Mouse (Mus musculus) stomach, embryonic 14.5 days (tissue): ENCODE results near the gene Tor2a. TPM values are rescaled to one million over a fixed set of nuclear protein-coding genes. Genes with fewer than 3 reads are reported as not detected.

Source experiments
- ATAC-seq: fragments of 200-750 bp; cut with Nextera tagmentation; 2 replicates; pipeline ENCODE4 v1.8.0; 2017; ENCODE audit warnings: low read depth, moderate TSS enrichment; ENCODE audit not compliant: insufficient number of reproducible peaks, insufficient read depth, low FRiP score
- H3K27ac ChIP-seq: fragments of 300-500 bp; sonication (generic); 2 replicates; pipeline ENCODE4 v1.5.1; 2014; ENCODE audit warnings: mild to moderate bottlenecking, low read length, moderate library complexity, mixed read lengths
- H3K27me3 ChIP-seq: fragments of 300-500 bp; sonication (generic); 2 replicates; pipeline ENCODE4 v1.6.1; 2014; ENCODE audit warnings: low read length, control low read depth, mixed read lengths; ENCODE audit not compliant: control insufficient read depth, insufficient read depth
- H3K36me3 ChIP-seq: fragments of 300-500 bp; sonication (generic); 2 replicates; pipeline ENCODE4 v1.6.1; 2014; ENCODE audit warnings: mild to moderate bottlenecking, control low read depth, low read length, moderate library complexity, mixed read lengths; ENCODE audit not compliant: control insufficient read depth, insufficient read depth
- H3K4me1 ChIP-seq: fragments of 300-500 bp; sonication (generic); 2 replicates; pipeline ENCODE4 v1.6.1; 2014; ENCODE audit warnings: low read length, control low read depth, mixed read lengths; ENCODE audit not compliant: control insufficient read depth, insufficient read depth
- H3K4me2 ChIP-seq: fragments of 300-500 bp; sonication (generic); replicated peaks from 2 replicates; pipeline ENCODE4 v1.6.1; 2014; ENCODE audit warnings: low read depth, low read length, control low read depth
- H3K4me3 ChIP-seq: fragments of 300-500 bp; sonication (generic); 2 replicates; pipeline ENCODE4 v1.5.1; 2014; ENCODE audit warnings: low read depth, low read length, control low read depth
- H3K9ac ChIP-seq: fragments of 300-500 bp; sonication (generic); replicated peaks from 2 replicates; pipeline ENCODE4 v1.6.1; 2014; ENCODE audit warnings: low read depth, mild to moderate bottlenecking, control low read depth, low read length, moderate library complexity, mixed read lengths
- H3K9me3 ChIP-seq: fragments of 300-500 bp; sonication (generic); 2 replicates; pipeline ENCODE4 v1.6.1; 2016; ENCODE audit warnings: low read depth, low read length, control low read depth; ENCODE audit not compliant: control insufficient read depth
- WGBS: fragments of 180-500 bp; shearing (Covaris S2); extraction: QIAGEN DNeasy Blood & Tissue Kit; methylation state at CpG from one replicate; pipeline ENCODE4 v1.1.7; 2014; 5-methylcytosine and 5-hydroxymethylcytosine counted together
- polyA plus RNA-seq: library from polyadenylated mRNA; unstranded; fragments of >200 nt; fragmentation: Nextera tagmentation; extraction: Ambion mirVana; gene quantifications from 2 replicates; pipeline ENCODE4 v1.2.1, GENCODE M21; 2014

Gene Tor2a
- polyA plus RNA-seq, 1 experiment from 2014 or later = 71.3 TPM

DNA sequence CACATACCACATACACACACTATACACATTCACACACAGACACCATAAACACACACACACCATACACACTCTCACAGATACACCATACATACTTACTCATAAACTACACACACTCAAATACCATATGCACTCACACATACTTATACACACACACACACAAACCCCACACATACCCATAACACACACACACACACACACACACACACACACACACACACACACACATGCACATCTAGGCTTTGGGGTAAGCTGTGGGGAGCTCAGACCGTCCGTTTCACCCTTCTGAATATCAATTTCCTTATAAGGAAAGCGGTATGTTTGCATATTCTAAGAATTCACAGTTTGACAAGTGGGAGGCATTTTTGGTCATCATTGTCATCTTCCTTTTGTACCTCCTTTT lies 34.5 kb upstream of the Tor2a start:
- Histone ChIP-seq H3K4me1 (peaks cover 22% of the 10 kb centered on the region), H3K27ac (no peak overlapping the region), H3K4me2 (peak overlapping the region; percentile 29; the same call in 1 of the 2 replicates), H3K9ac (no peak overlapping the region), H3K4me3 (0 out of 2 replicates have a peak overlapping the region, but pooled peaks have one; percentile 19), H3K9me3 (no peaks in the 10 kb centered on the region), H3K27me3 (no peaks in the 10 kb centered on the region), H3K36me3 (no peaks in the 10 kb centered on the region; the same call in 1 of the 2 replicates)
- WGBS = 47% methylated on average over 3 of the region's 3 CpGs
- no peak for ATAC-seq

DNA sequence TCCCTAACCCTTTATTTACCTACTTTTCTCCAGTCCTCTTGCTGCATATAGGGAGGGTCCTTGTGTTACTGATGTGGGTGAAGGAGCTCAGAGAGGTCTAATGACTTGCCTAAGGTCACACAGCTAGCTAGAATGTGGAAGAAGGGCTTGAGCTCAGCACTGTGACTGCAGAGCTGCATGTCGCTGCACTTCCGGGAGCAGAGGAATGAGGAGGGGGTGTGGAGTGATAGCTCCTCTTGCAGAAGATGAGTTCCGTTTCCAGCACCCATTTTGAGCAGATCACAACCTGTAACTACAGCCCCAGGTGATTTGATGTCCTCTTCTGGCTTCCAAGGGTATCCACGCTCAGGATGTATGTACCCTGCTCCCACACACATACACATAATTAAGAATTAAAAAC lies 32.9 kb upstream of the Tor2a start:
- Histone ChIP-seq H3K4me2 (no peak overlapping the region), H3K27me3 (no peaks in the 10 kb centered on the region), H3K9ac (no peak overlapping the region), H3K27ac (no peak overlapping the region), H3K9me3 (no peaks in the 10 kb centered on the region), H3K4me3 (no peak overlapping the region), H3K36me3 (no peaks in the 10 kb centered on the region; the same call in 1 of the 2 replicates), H3K4me1 (peaks cover 26% of the 10 kb centered on the region)
- WGBS = 74% methylated on average over 4 of the region's 4 CpGs
- no peak for ATAC-seq

DNA sequence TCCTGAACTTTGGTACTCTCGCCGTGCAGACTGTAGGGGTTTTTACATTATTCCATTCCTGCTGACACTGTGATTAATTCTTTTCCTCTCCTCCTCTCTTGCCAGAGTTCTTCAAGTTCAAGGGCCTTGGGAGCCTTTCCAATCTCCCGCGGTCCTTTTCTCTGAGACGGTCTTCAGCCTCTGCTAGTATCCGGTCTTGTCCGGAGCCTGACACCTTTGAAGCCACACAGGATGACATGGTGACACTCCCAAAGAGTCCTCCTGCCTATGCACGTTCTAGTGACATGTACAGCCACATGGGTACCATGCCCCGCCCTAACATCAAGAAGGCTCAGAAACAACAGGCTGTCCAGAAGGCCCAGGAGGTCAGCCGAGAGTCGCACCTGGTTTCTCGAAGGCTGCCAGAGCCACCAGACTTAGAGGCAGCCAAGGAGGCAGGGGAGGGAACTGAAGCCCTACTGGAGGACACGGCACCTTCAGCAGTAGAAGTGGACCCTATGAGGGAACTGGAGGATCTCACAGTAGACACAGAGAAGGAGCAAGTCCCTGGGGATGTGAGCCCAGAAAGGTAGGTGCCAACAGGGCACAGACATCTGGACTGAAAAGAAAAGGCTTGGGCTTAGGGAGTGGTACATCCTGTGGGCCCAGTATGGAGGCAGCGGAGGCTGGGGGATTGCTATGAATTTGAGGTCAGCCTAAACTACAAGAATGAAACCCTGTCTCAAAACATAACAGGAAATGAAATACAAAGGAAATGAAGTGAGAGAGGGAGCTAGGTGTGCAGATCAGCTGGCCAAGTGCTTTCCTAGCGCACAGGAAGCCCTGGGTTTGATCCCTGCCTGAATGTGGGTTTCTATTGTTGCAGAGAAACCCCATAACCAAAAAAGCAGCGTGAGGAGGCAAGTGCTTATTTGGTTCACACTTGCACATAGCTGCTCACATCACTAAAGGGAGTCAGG lies 31.9 kb upstream of the Tor2a start:
- peak overlapping the region; percentile 27; the same call in 1 of the 2 replicates for H3K27ac ChIP-seq
- no peak for ATAC-seq
- no peaks in the 10 kb centered on the region for H3K9me3 ChIP-seq
- 74% methylated on average over 16 of the region's 16 CpGs for WGBS
- no peak overlapping the region for H3K4me3 ChIP-seq
- H3K27me3 ChIP-seq = no peaks in the 10 kb centered on the region
- peaks cover 27% of the 10 kb centered on the region for H3K4me1 ChIP-seq
- H3K36me3 ChIP-seq = no peaks in the 10 kb centered on the region; the same call in 1 of the 2 replicates
- no peak overlapping the region for H3K4me2 ChIP-seq
- H3K9ac ChIP-seq = no peak overlapping the region

DNA sequence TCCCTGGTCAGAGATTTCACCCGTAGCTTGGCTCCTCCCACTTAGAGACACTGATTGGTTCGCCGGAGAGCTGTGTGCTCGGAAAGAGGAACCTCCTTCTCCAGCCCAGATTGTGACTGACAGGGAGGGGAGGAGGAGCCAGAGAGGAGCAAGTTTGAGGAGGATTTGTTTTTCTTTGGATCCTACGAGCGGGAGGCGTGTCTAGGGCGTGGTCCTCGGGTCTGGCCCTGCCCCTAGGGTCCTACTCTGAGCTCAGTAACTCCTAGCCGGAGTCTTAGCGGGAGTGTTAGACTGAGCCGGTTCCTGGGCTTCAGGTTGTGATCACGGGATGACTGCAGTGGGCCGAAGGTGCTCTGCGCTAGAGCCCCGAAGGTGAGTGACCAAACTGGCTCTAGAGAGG lies 29.6 kb upstream of the Tor2a start:
- Histone ChIP-seq H3K36me3 (no peaks in the 10 kb centered on the region; the same call in 1 of the 2 replicates), H3K9ac (0 out of 2 replicates have a peak overlapping the region, but pooled peaks have one; percentile 11), H3K9me3 (no peaks in the 10 kb centered on the region), H3K4me2 (peak overlapping the region; percentile 51), H3K27ac (peak overlapping the region; percentile 28; the same call in 1 of the 2 replicates), H3K27me3 (no peaks in the 10 kb centered on the region), H3K4me3 (peak overlapping the region; percentile 29), H3K4me1 (peaks cover 25% of the 10 kb centered on the region)
- ATAC-seq = peak; percentile 93
- 1% methylated on average over 16 of the region's 16 CpGs for WGBS

DNA sequence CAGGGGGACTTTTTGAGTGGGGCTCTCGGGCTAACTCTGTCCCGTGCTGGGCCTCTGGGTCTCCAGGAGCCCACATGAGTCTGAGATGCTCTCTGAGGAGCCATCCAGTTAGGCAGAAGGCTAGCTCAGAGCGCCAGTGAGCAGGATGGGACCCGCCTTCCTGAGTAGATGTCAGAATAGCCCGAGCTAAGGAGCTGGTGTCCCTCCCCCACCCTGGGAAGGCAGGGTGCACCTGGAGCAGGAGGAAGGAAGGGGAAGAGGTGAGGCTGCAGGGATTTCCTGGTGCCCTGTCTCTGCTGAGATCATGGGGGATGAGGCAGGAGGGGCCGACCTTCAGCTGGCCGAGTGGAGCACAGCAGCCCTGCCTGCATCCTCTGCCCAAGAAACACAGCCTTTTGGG lies 28.6 kb upstream of the Tor2a start:
- no peak for ATAC-seq
- WGBS = 46% methylated on average over 7 of the region's 7 CpGs
- Histone ChIP-seq H3K9me3 (no peaks in the 10 kb centered on the region), H3K9ac (peak overlapping the region; percentile 10; the same call in 1 of the 2 replicates), H3K27me3 (no peaks in the 10 kb centered on the region), H3K4me1 (peaks cover 26% of the 10 kb centered on the region), H3K4me2 (peak overlapping the region; percentile 51), H3K4me3 (peak overlapping the region; percentile 29), H3K36me3 (no peaks in the 10 kb centered on the region; the same call in 1 of the 2 replicates), H3K27ac (peak overlapping the region; percentile 58; the same call in 1 of the 2 replicates)

DNA sequence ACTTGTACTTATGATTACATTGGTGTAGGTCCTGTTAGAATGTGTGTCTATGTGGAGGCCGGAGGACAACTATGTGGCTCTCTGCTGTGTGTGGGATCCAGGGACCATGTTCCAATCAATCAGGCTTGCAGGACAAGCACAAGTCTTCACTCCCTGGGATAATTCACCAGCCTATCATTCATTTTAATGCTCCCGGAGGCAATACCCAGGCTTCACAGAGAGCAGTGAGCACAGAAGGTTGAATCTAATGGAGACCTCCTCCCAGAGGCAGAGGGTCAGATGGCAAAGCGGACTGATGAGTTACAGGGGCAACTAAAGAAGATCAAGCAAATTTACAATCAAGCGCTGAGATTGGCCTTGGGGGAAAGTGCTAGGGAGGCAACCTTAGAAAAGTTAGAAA lies 27.5 kb upstream of the Tor2a start:
- no peaks in the 10 kb centered on the region for H3K27me3 ChIP-seq
- no peak overlapping the region for H3K9ac ChIP-seq
- no peaks in the 10 kb centered on the region for H3K9me3 ChIP-seq
- H3K36me3 ChIP-seq = no peaks in the 10 kb centered on the region; the same call in 1 of the 2 replicates
- H3K4me3 ChIP-seq = peak overlapping the region; percentile 8; the same call in 1 of the 2 replicates
- peak overlapping the region; percentile 51 for H3K4me2 ChIP-seq
- H3K4me1 ChIP-seq = peaks cover 28% of the 10 kb centered on the region
- no peak for ATAC-seq
- peak overlapping the region; percentile 58; the same call in 1 of the 2 replicates for H3K27ac ChIP-seq
- 70% methylated on average over 4 of the region's 4 CpGs for WGBS

DNA sequence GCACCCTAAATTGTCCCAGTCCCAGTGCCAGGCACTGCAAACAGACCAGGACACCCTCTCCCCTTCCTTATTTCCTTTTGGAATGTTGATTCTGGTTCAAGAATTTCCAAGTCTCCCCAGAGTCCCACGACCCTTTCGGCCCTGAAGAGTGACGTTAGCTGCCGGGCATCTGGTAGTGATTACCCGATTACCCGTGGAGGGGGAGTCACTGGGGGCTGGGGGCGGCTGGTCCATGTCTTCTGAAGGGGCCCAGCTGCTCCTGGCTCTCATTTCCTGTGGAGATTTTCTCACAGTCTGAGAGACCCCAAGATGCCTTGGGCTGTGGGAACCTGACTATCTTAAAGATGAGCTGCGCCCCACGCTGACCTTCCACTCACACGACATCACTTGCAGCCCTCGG lies 26.2 kb upstream of the Tor2a start:
- Histone ChIP-seq H3K4me1 (peaks cover 35% of the 10 kb centered on the region), H3K27me3 (no peaks in the 10 kb centered on the region), H3K36me3 (no peaks in the 10 kb centered on the region; the same call in 1 of the 2 replicates), H3K4me2 (peak overlapping the region; percentile 51), H3K9ac (no peak overlapping the region), H3K4me3 (no peak overlapping the region), H3K27ac (peak overlapping the region; percentile 83), H3K9me3 (no peaks in the 10 kb centered on the region)
- no peak for ATAC-seq
- 22% methylated on average over 11 of the region's 11 CpGs for WGBS

DNA sequence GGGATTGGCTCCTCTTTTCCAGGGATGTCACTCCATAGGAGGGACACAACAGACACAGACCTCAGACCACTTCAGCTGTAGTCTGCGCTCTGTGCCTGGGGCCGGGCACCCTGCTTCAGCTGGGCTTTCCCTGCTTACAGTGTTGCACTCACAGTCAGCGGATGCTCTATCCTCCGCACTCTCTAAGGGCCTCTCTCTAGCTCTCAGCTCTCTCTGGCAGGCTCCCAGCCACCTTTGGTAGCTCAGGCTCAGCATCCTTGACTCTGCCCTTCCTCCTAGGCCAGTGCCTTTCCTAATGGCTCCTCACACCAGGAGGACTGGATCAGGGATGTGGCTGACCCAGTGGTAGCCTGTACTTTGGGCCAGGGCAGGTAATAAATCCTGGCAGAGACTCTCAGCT lies 25.1 kb upstream of the Tor2a start:
- ATAC-seq = no peak
- Histone ChIP-seq H3K36me3 (no peaks in the 10 kb centered on the region; the same call in 1 of the 2 replicates), H3K27me3 (no peaks in the 10 kb centered on the region), H3K4me3 (no peak overlapping the region), H3K9me3 (no peaks in the 10 kb centered on the region), H3K4me2 (0 out of 2 replicates have a peak overlapping the region, but pooled peaks have one; percentile 13), H3K9ac (no peak overlapping the region), H3K27ac (peak overlapping the region; percentile 83), H3K4me1 (peaks cover 38% of the 10 kb centered on the region)
- 50% methylated on average over 4 of the region's 4 CpGs for WGBS
